Mouse (Mus musculus) G1E (cell line): ENCODE results near the gene Nenf. TPM values are rescaled to one million over a fixed set of nuclear protein-coding genes. Genes with fewer than 3 reads are reported as not detected.

Experiments used
- ATAC-seq: 2 replicates; pipeline ENCODE4 v1.8.0; 2016; ENCODE audit warnings: mild to moderate bottlenecking; ENCODE audit not compliant: insufficient number of reproducible peaks, poor library complexity, low FRiP score, severe bottlenecking; ENCODE audit errors: extremely low read depth
- DNase-seq: peaks from one replicate; pipeline ENCODE4 v3.0.0; 2012; ENCODE audit warnings: low spot score
- H3K27me3 ChIP-seq: 2 replicates; pipeline ENCODE4 v1.6.1; 2012; ENCODE audit warnings: mild to moderate bottlenecking, low read length, inconsistent platforms; ENCODE audit not compliant: insufficient read depth
- H3K36me3 ChIP-seq: replicated peaks from 2 replicates; pipeline ENCODE3; 2012; ENCODE audit warnings: mild to moderate bottlenecking, inconsistent platforms
- H3K4me1 ChIP-seq: 2 replicates; pipeline ENCODE4 v1.6.1; 2012; ENCODE audit warnings: low read depth, low read length, inconsistent platforms, mixed read lengths; ENCODE audit not compliant: insufficient read depth
- H3K4me3 ChIP-seq: 2 replicates; pipeline ENCODE4 v1.5.1; 2012; ENCODE audit warnings: low read depth, mild to moderate bottlenecking, inconsistent platforms, low read length, moderate library complexity, mixed read lengths
- H3K9me3 ChIP-seq: replicated peaks from 2 replicates; pipeline ENCODE4 v1.6.1; 2012; ENCODE audit warnings: inconsistent platforms
- CTCF ChIP-seq: IDR thresholded peaks from 2 replicates; pipeline ENCODE4 v1.5.1; 2012; ENCODE audit warnings: low read depth, low read length, inconsistent platforms, mixed read lengths
- GATA1 ChIP-seq: IDR thresholded peaks from 2 replicates; pipeline ENCODE4 v1.6.1; 2012; ENCODE audit warnings: borderline replicate concordance, low read length, inconsistent platforms, mixed read lengths
- GATA2 ChIP-seq: IDR thresholded peaks from 2 replicates; pipeline ENCODE4 v1.6.1; 2012; ENCODE audit warnings: low read depth, low read length, inconsistent platforms, borderline replicate concordance
- POLR2AphosphoS5 ChIP-seq: IDR thresholded peaks from 2 replicates; pipeline ENCODE4 v1.6.1; 2012; ENCODE audit warnings: low read depth, low read length, inconsistent platforms; ENCODE audit not compliant: insufficient replicate concordance
- TAL1 ChIP-seq: conservative IDR thresholded peaks from 2 replicates; pipeline ENCODE4 v1.6.1; 2012; ENCODE audit warnings: low read depth, low read length, inconsistent platforms, mixed read lengths
- polyA plus RNA-seq: library from polyadenylated mRNA; stranded (reverse); fragments of >175 nt; gene quantifications from 2 replicates; pipeline ENCODE4 v1.2.3, GENCODE M21; 2012
- total RNA-seq, 2 experiments: library from RNA; stranded (forward) in 1 of 2; stranded (reverse) in 1 of 2; fragments of 200-1000 nt in 1 of 2; fragments of >200 nt in 1 of 2; fragmentation: Nextera tagmentation in 1 of 2; gene quantifications; 2 replicates each; pipeline ENCODE4 v1.2.3; 2014 to 2017

Nenf gene
- total and polyA plus RNA-seq, 3 experiments = 24.7 to 52.0 (median 50.9) TPM

DNA sequence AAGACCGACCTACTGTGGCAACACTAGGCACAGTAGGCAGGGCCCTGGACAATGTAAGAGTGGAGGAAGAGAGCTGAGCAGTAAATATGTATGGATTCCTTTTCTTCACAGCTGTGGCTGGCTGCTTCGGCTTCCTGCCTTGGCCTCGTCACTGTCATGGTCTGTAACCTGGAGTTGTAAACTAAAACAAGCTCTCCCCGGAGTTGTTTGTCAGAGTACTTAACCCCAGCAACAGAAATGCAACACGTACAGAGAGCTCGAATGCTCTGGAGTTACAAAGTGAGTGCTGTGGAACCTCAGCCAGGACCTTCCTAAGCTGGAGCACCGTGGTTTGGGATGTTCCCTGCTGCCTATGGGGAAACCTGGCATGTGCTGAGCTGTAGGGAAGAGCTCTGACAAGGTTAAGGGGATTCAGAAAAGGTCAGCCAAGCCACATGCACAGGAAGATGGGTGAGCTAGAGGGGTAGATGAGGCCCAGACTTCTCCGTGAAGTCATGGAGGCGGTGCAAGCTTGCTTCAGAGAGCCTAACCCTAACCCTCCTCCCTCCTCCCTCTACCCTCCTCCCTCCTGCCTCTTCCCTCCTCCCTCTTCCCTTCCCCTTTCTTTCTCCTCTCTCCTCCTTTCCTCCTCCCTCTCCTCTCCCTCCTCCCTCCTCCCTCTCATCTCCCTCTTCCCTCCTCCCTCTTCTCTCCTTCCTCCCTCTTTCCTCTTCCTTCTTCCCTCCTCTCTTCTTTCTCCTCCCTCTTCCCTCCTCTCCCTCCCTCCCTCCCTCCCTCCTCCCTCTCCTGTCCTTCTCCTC lies 23.8 kb downstream of the Nenf start:
- ATAC-seq = no peak
- DNase-seq = no peak
- no peak for TF ChIP-seq GATA1
- no peak for TF ChIP-seq TAL1
- no peak for TF ChIP-seq GATA2
- no peak for TF ChIP-seq POLR2AphosphoS5
- no peak for TF ChIP-seq CTCF
- H3K36me3 ChIP-seq = no peaks in the 10 kb centered on the region
- H3K4me1 ChIP-seq = peaks cover 4% of the 10 kb centered on the region; the same call in 1 of the 2 replicates
- no peak overlapping the region for H3K4me3 ChIP-seq
- H3K9me3 ChIP-seq = no peaks in the 10 kb centered on the region
- H3K27me3 ChIP-seq = peaks cover 59% of the 10 kb centered on the region

DNA sequence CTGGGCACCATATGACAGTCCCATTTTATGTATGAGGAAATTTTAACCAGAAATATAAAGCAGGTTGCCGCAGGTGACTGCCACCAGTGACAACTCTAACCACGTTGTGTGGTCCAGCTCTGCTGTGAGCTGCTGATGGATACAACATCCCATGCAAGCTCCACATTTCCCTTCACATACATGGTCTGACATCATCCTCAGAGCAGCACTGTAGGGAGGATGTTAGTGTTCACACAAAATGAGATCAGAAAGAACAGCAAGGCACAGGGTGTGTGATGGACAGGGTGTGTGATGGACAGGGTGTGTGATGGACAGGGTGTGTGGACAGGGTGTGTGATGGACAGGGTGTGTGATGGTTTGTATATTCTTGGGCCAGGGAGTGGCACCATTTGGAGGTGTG lies 24.9 kb downstream of the Nenf start:
- H3K4me1 ChIP-seq = peaks cover 7% of the 10 kb centered on the region; the same call in 1 of the 2 replicates
- H3K9me3 ChIP-seq = no peaks in the 10 kb centered on the region
- ATAC-seq (no peak), DNase-seq (no peak)
- TF ChIP-seq POLR2AphosphoS5 = no peak
- TF ChIP-seq GATA2 = no peak
- TF ChIP-seq CTCF = no peak
- no peak for TF ChIP-seq GATA1
- TF ChIP-seq TAL1 = no peak
- H3K4me3 ChIP-seq = no peak overlapping the region
- H3K36me3 ChIP-seq = no peaks in the 10 kb centered on the region
- peaks cover 53% of the 10 kb centered on the region for H3K27me3 ChIP-seq

- no peaks in the 10 kb centered on the region for H3K36me3 ChIP-seq
- peaks cover 7% of the 10 kb centered on the region; the same call in 1 of the 2 replicates for H3K4me1 ChIP-seq
- H3K4me3 ChIP-seq = no peak overlapping the region
- TF ChIP-seq TAL1 (no peak), GATA2 (no peak), POLR2AphosphoS5 (no peak), GATA1 (no peak), CTCF (no peak)
- peaks cover 51% of the 10 kb centered on the region for H3K27me3 ChIP-seq
- no peak for DNase-seq
- no peaks in the 10 kb centered on the region for H3K9me3 ChIP-seq
- no peak for ATAC-seq
These were observed 25.6 kb downstream of the Nenf start for GRCm38 (mm10) chr1:191292348-191292747.

GRCm38 (mm10) chr1:191288762-191289161 lies 29.2 kb downstream of the Nenf start:
- TF ChIP-seq POLR2AphosphoS5 (no peak), GATA1 (no peak), CTCF (peak; percentile 68), GATA2 (no peak)
- Histone ChIP-seq H3K27me3 (peaks cover 27% of the 10 kb centered on the region), H3K4me3 (no peak overlapping the region), H3K36me3 (no peaks in the 10 kb centered on the region), H3K4me1 (peaks cover 6% of the 10 kb centered on the region; the same call in 1 of the 2 replicates), H3K9me3 (no peaks in the 10 kb centered on the region)
- DNase-seq (peak; percentile 58), ATAC-seq (peak; percentile 34; the same call in 1 of the 2 replicates)

GRCm38 (mm10) chr1:191284502-191284901 lies 33.5 kb downstream of the Nenf start:
- peaks cover 6% of the 10 kb centered on the region; the same call in 1 of the 2 replicates for H3K4me1 ChIP-seq
- H3K4me3 ChIP-seq = no peak overlapping the region
- DNase-seq (no peak), ATAC-seq (no peak)
- no peaks in the 10 kb centered on the region for H3K9me3 ChIP-seq
- peaks cover 37% of the 10 kb centered on the region for H3K27me3 ChIP-seq
- TF ChIP-seq GATA2 (no peak), CTCF (no peak), GATA1 (no peak), TAL1 (no peak), POLR2AphosphoS5 (no peak)
- no peaks in the 10 kb centered on the region for H3K36me3 ChIP-seq
